Mouse (Mus musculus) kidney, postnatal 0 days (tissue): ENCODE data around the gene Lman1l. TPM values are rescaled to one million over a fixed set of nuclear protein-coding genes. Genes with fewer than 3 reads are reported as not detected.

ENCODE experiments used
- ATAC-seq: fragments of 200-750 bp; cut with Nextera tagmentation; replicated peaks from 2 replicates; pipeline ENCODE4 v1.8.0; 2017; ENCODE audit warnings: low read depth, moderate number of reproducible peaks, moderate TSS enrichment, moderate library complexity; ENCODE audit not compliant: low FRiP score
- DNase-seq: peaks from one replicate; pipeline ENCODE4 v3.0.0-alpha.2; 2016; ENCODE audit warnings: low spot score
- H3K27ac ChIP-seq: fragments of 300-500 bp; sonication (generic); 2 replicates; pipeline ENCODE4 v1.5.1; 2014; ENCODE audit warnings: mild to moderate bottlenecking
- H3K27me3 ChIP-seq: fragments of 300-500 bp; sonication (generic); 2 replicates; pipeline ENCODE4 v1.6.1; 2014; ENCODE audit warnings: low read length, mixed read lengths; ENCODE audit not compliant: insufficient read depth
- H3K36me3 ChIP-seq: fragments of 300-500 bp; sonication (generic); 2 replicates; pipeline ENCODE4 v1.6.1; 2014; ENCODE audit warnings: low read length, mixed read lengths; ENCODE audit not compliant: insufficient read depth
- H3K4me1 ChIP-seq: fragments of 300-500 bp; sonication (generic); replicated peaks from 2 replicates; pipeline ENCODE4 v1.6.1; 2014; ENCODE audit warnings: antibody characterized with exemption, low read length, mixed read lengths; ENCODE audit not compliant: insufficient read depth
- H3K4me2 ChIP-seq: fragments of 300-500 bp; sonication (generic); 2 replicates; pipeline ENCODE4 v1.6.1; 2014; ENCODE audit warnings: mild to moderate bottlenecking, low read length, moderate library complexity, mixed read lengths
- H3K4me3 ChIP-seq: fragments of 300-500 bp; sonication (generic); replicated peaks from 2 replicates; pipeline ENCODE4 v1.5.1; 2014; ENCODE audit warnings: low read depth, low read length
- H3K9ac ChIP-seq: fragments of 300-500 bp; sonication (generic); 2 replicates; pipeline ENCODE4 v1.6.1; 2014; ENCODE audit warnings: low read depth, low read length
- H3K9me3 ChIP-seq: fragments of 300-500 bp; sonication (generic); replicated peaks from 2 replicates; pipeline ENCODE4 v1.6.1; 2016; ENCODE audit warnings: low read length, inconsistent platforms, mixed read lengths
- CTCF ChIP-seq: IDR thresholded peaks from 2 replicates; pipeline ENCODE4 v1.5.1; 2016; ENCODE audit warnings: antibody characterized with exemption, low read depth, mild to moderate bottlenecking, moderate library complexity
- WGBS: fragments of 180-500 bp; shearing (Covaris S2); extraction: QIAGEN DNeasy Blood & Tissue Kit; methylation state at CpG from one replicate; pipeline ENCODE4 v1.1.7; 2014; 5-methylcytosine and 5-hydroxymethylcytosine counted together
- polyA plus RNA-seq: library from polyadenylated mRNA; unstranded; fragments of >200 nt; fragmentation: Nextera tagmentation; extraction: Ambion mirVana; gene quantifications from 2 replicates; pipeline ENCODE4 v1.2.1, GENCODE M21; 2015

Lman1l gene
- polyA plus RNA-seq, 1 experiment from 2014 or later = not detected

DNA sequence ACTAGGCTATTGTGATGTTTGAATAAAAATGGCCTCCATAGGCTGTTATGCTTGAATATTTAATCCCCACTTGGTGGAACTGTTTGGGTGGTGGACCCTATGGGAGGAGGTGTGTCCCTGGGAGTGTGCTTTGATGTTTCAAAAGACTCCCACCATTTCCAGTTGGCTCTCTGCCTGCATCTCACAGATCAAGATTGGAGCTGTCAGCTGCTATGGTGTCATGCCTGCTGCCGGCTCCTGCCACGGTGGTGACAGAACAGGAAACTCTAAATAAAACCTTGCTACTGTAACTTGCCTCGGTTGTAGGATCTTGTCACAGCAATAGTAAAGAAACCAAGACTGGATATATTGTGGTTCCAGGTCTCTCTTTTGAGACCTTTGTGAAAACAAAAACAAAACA lies 41.0 kb upstream of the Lman1l start:
- H3K4me1 ChIP-seq = no peaks in the 10 kb centered on the region
- H3K27me3 ChIP-seq = no peaks in the 10 kb centered on the region
- WGBS = 48% methylated on average over 3 of the region's 3 CpGs
- no peak for DNase-seq
- H3K27ac ChIP-seq = no peak overlapping the region
- no peak overlapping the region for H3K4me3 ChIP-seq
- no peak for ATAC-seq
- no peak overlapping the region for H3K4me2 ChIP-seq
- no peaks in the 10 kb centered on the region for H3K9me3 ChIP-seq
- H3K36me3 ChIP-seq = no peaks in the 10 kb centered on the region
- H3K9ac ChIP-seq = no peak overlapping the region
- no peak for TF ChIP-seq CTCF

DNA sequence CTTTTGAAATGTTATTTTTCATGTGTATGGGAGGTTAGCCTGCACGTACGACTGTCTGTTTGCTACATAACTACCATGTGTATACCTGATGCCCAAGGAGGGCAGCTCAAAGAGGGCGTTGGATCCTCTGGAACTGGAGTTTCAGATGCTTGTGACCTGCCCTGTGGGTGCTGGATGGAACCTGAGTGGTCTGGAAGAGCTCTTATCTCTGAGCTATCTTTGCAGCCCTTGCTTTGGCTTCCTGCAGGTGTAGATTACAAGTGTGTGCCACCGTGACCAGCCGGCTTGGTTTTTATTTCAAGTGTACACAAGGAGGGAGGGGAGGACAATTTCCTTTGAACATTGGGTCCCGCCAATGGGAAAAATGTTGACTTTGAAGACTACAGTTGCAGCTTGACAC lies 39.9 kb upstream of the Lman1l start:
- no peak overlapping the region for H3K4me3 ChIP-seq
- ATAC-seq = no peak
- no peaks in the 10 kb centered on the region for H3K9me3 ChIP-seq

DNA sequence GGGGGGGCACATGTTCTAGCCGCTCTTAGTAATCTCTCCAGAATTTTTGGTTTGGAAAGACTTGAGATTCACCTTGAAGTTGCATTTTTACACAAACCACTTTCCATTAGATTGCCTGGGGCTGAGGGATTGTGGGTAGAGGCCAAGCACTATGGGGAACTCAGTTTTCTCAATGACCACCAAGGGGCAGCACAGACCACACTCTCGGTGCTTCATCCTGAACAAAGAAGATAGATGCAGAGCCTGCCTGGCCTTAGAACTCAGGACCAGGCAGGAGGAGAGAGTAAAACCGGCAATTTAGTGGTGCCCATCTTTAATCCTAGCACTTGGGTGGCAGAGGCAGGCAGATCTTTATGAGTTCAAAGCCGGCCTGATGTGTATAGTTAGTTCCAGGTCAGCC lies 39.2 kb upstream of the Lman1l start:
- H3K27me3 ChIP-seq = no peaks in the 10 kb centered on the region
- WGBS = 26% methylated on average over 4 of the region's 4 CpGs
- ATAC-seq = peak; percentile 63; the same call in 1 of the 2 replicates
- H3K4me3 ChIP-seq = no peak overlapping the region
- no peak overlapping the region for H3K27ac ChIP-seq
- no peaks in the 10 kb centered on the region for H3K9me3 ChIP-seq
- peak; percentile 88 for DNase-seq
- H3K9ac ChIP-seq = no peak overlapping the region
- H3K4me2 ChIP-seq = no peak overlapping the region
- no peaks in the 10 kb centered on the region for H3K36me3 ChIP-seq
- no peaks in the 10 kb centered on the region for H3K4me1 ChIP-seq
- TF ChIP-seq CTCF = peak; percentile 92

More for the DNA sequence above, 39.9 kb upstream of the Lman1l start:
- H3K9ac ChIP-seq = no peak overlapping the region
- no peaks in the 10 kb centered on the region for H3K27me3 ChIP-seq
- no peak for DNase-seq
- H3K27ac ChIP-seq = 0 out of 2 replicates have a peak overlapping the region, but pooled peaks have one; percentile 6
- TF ChIP-seq CTCF = no peak
- no peaks in the 10 kb centered on the region for H3K36me3 ChIP-seq
- H3K4me1 ChIP-seq = no peaks in the 10 kb centered on the region
- no peak overlapping the region for H3K4me2 ChIP-seq
- WGBS = 48% methylated on average over 6 of the region's 6 CpGs

DNA sequence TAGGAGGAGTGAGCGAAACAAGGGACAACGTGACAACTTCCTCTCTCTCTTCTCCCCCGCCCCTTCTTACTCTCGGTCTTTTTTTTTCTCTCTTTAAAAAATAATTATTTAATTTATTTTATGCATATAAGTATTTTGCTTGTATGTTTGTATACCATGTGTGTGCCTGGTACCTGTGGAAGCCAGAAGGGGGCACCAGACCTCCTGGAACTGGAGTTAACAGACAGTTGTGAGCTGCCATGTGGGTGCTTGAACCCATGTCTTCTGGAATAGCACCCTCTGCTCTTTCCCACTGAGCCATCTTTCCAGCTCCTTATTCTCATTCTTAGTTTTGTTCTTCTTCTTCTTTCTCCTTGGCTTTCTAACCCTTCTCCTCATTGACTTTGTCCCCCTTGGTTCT lies 38.4 kb upstream of the Lman1l start:
- Histone ChIP-seq H3K4me1 (no peaks in the 10 kb centered on the region), H3K4me2 (no peak overlapping the region), H3K27me3 (no peaks in the 10 kb centered on the region), H3K9ac (no peak overlapping the region), H3K4me3 (no peak overlapping the region), H3K27ac (no peak overlapping the region), H3K36me3 (no peaks in the 10 kb centered on the region), H3K9me3 (no peaks in the 10 kb centered on the region)
- DNase-seq = no peak
- TF ChIP-seq CTCF = peak; percentile 26; the same call in 1 of the 2 replicates
- ATAC-seq = no peak
- 89% methylated on average over 4 of the region's 4 CpGs for WGBS

DNA sequence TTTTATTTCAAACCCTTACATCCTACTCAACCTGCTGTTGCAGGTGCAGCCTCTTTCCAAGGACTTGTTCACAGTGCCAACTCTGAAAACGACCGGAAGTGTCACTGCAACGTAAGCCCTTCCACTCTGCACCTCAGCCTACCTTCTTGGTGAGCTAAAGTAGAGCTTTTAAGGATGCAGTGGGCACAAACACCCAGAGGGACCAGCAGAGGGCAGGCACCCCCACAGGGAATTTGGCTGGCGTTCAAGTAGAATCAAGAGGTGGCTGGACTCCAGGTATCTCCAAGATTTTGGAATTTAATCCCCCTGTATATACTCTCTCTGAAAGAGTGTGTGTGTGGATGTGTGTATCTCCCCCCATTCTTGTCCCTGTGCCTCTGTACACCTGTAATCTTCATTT lies 37.3 kb upstream of the Lman1l start:
- DNase-seq = no peak
- Histone ChIP-seq H3K9me3 (no peaks in the 10 kb centered on the region), H3K4me3 (no peak overlapping the region), H3K36me3 (no peaks in the 10 kb centered on the region), H3K4me2 (no peak overlapping the region), H3K27me3 (no peaks in the 10 kb centered on the region), H3K4me1 (no peaks in the 10 kb centered on the region), H3K9ac (no peak overlapping the region), H3K27ac (no peak overlapping the region)
- no peak for ATAC-seq
- 48% methylated on average over 4 of the region's 4 CpGs for WGBS
- TF ChIP-seq CTCF = peak; percentile 46

DNA sequence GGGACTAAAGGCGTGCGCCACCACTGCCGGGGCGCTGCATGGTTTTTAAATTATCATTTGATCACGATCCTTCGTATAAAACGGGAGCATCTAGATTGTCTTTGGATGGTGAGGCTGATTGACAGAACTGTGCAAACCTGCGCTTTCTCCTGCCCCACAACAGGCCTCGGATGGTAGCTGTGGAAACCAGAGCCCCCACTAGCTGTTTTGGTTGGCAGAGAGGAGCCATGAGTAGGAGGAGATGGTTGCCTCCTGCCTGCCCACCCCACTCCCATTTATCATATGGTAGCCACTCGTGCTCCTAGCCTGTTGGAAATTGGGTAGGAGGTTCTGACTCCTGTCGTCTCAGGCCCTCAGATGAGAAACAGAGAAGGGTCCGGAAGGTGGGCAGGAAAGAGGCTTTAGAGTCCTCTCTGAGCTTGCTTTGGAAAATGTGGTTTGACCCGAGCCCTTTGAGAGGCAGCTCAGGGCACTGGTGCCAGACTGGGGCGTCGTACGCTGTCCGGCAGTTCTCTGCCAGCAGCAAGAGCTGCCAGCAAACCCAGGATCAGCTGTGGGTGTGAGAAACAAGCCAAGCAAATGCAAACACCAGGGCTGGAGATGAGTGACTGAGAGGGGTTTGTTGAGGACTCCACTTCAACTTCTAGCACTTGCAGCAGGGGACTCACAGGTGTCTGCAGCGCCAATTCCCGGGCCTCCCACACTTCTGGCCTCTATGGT lies 36.2 kb upstream of the Lman1l start:
- ATAC-seq = no peak
- Histone ChIP-seq H3K9me3 (no peaks in the 10 kb centered on the region), H3K9ac (no peak overlapping the region), H3K4me1 (no peaks in the 10 kb centered on the region), H3K4me3 (no peak overlapping the region), H3K27ac (no peak overlapping the region), H3K4me2 (no peak overlapping the region), H3K27me3 (no peaks in the 10 kb centered on the region), H3K36me3 (no peaks in the 10 kb centered on the region)
- no peak for DNase-seq
- no peak for TF ChIP-seq CTCF
- 70% methylated on average over 19 of the region's 19 CpGs for WGBS
